Mouse (Mus musculus): Measurements from ENCODE around the gene Ccdc7b.
"Not testable (repeated sequence)": the region's sequence is repeated elsewhere in the genome, so short reads cannot be mapped to it uniquely, and the experiment has no call there.

The Ccdc7b gene

GRCm38 (mm10) chr8:129066834-129067233 is at the start of gene Ccdc7b:
Gene Ccdc7b, plus strand, starts transcription at chr8:129067134.
- DNase-seq (ENCODE audit: low spot score): not testable (repeated sequence)

GRCm38 (mm10) chr8:129065417-129065816 is 1.5 kb upstream of the Ccdc7b start, which contains the start of gene Ccdc7a:
Gene Ccdc7a, minus strand, starts transcription at chr8:129065517.
- DNase-seq (ENCODE audit: low spot score): not testable (repeated sequence)

- not testable (repeated sequence) for DNase-seq (ENCODE audit: low spot score)
These were observed 48.8 kb downstream of the Ccdc7b start for GRCm38 (mm10) chr8:129115761-129116160.

GRCm38 (mm10) chr8:129131561-129131960 is 64.6 kb downstream of the Ccdc7b start, which contains the start of gene Gm10999:
Gene Gm10999, minus strand, starts transcription at chr8:129131661.
- no peak for DNase-seq (ENCODE audit: low spot score)

- DNase-seq (ENCODE audit: low spot score): no peak
These were observed 66.5 kb downstream of the Ccdc7b start for GRCm38 (mm10) chr8:129133475-129133874.
